Mouse (Mus musculus) limb, embryonic 10.5 days (tissue): ENCODE measurements around the gene Phldb1. TPM values are rescaled to one million over a fixed set of nuclear protein-coding genes. Genes with fewer than 3 reads are reported as not detected.
"Not testable (repeated sequence)": the region's sequence is repeated elsewhere in the genome, so short reads cannot be mapped to it uniquely, and the experiment has no call there.

Experiments
- DNase-seq: peaks from one replicate; pipeline ENCODE4 v3.0.0-alpha.2; 2017; ENCODE audit warnings: low spot score
- H3K27ac ChIP-seq: fragments of 300-500 bp; sonication (generic); 2 replicates; pipeline ENCODE4 v1.5.1; 2016; ENCODE audit warnings: mild to moderate bottlenecking
- H3K27me3 ChIP-seq: fragments of 300-500 bp; sonication (generic); 2 replicates; pipeline ENCODE4 v1.6.1; 2016; ENCODE audit warnings: low read depth, mild to moderate bottlenecking; ENCODE audit not compliant: poor library complexity, severe bottlenecking
- H3K36me3 ChIP-seq: fragments of 300-500 bp; sonication (generic); 2 replicates; pipeline ENCODE4 v1.6.1; 2016; ENCODE audit warnings: mild to moderate bottlenecking, moderate library complexity
- H3K4me1 ChIP-seq: fragments of 300-500 bp; sonication (generic); 2 replicates; pipeline ENCODE4 v1.6.1; 2016
- H3K4me3 ChIP-seq: fragments of 300-500 bp; sonication (generic); 2 replicates; pipeline ENCODE4 v1.5.1; 2016; ENCODE audit warnings: mild to moderate bottlenecking, moderate library complexity
- H3K9me3 ChIP-seq: fragments of 300-500 bp; sonication (generic); replicated peaks from 2 replicates; pipeline ENCODE4 v1.6.1; 2016; ENCODE audit warnings: mild to moderate bottlenecking
- WGBS: fragments of 180-500 bp; shearing (Covaris S2); methylation state at CpG from one replicate; pipeline ENCODE4 v1.1.7; 2016; 5-methylcytosine and 5-hydroxymethylcytosine counted together
- polyA plus RNA-seq: library from polyadenylated mRNA; unstranded; fragments of >200 nt; fragmentation: Nextera tagmentation; extraction: Ambion mirVana; gene quantifications from 2 replicates; pipeline ENCODE4 v1.2.1, GENCODE M21; 2016

Phldb1 gene
- 37.9 and 55.9 TPM in 2 replicates for polyA plus RNA-seq

DNA sequence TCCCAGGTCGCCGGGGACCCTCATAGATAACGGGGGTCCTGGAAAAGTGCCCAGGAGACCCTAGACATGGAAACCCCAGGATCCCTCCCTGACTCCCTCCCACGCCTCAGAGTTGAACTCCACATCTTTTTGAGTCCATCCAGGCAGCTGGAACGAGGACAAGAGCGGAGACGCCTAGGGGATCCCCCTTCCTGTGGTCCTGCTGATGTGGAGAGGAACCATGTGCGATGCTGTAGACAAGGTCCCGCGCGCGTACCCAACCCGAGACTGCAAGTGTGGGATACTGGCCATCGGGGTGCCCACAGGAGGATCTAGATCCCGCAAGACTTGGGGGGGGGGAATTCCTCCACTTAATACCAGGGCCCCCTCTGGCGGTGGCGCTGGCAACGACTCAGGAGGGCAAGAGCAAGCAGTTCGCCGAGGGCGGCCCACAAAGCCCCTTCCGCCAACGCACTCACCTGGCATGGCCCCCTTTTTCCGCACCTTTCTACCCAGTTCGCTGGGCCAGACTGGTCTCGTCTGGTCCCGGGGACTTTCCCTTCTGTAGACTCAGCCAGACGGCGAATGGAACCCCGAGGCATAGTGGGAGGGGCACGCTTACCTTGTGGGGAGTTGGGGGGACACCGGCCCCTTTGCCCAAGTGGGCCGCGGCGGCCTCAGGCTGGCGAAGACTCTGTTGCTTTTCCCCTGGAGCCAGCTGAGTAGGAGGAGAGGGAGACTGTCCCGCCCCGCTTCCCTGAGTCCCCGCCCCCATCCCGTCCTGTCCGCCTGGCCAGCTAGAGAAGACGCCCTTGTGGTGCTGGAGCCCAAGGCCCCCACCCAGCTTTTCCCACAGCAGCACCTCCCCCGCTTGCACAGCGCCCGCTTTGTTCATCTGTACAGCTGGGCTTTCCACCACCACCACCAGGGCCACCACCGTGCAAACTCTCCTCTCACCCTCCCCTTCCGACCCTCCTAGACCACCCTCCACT lies at the start of gene Phldb1:
TSS of gene Phldb1 (minus strand) at position 675 of the 971 bp plus-strand sequence.
- Histone ChIP-seq H3K4me1 (peaks cover 54% of the 10 kb centered on the region), H3K27ac (peak within 1 kb of the TSS; percentile 88), H3K9me3 (no peaks in the 10 kb centered on the region), H3K4me3 (peak within 1 kb of the TSS; percentile 84), H3K36me3 (no peaks in the 10 kb centered on the region), H3K27me3 (peaks cover 35% of the 10 kb centered on the region)
- under 1% methylated on average over 47 of the region's 47 CpGs for WGBS
- peak; percentile 80 for DNase-seq

DNA sequence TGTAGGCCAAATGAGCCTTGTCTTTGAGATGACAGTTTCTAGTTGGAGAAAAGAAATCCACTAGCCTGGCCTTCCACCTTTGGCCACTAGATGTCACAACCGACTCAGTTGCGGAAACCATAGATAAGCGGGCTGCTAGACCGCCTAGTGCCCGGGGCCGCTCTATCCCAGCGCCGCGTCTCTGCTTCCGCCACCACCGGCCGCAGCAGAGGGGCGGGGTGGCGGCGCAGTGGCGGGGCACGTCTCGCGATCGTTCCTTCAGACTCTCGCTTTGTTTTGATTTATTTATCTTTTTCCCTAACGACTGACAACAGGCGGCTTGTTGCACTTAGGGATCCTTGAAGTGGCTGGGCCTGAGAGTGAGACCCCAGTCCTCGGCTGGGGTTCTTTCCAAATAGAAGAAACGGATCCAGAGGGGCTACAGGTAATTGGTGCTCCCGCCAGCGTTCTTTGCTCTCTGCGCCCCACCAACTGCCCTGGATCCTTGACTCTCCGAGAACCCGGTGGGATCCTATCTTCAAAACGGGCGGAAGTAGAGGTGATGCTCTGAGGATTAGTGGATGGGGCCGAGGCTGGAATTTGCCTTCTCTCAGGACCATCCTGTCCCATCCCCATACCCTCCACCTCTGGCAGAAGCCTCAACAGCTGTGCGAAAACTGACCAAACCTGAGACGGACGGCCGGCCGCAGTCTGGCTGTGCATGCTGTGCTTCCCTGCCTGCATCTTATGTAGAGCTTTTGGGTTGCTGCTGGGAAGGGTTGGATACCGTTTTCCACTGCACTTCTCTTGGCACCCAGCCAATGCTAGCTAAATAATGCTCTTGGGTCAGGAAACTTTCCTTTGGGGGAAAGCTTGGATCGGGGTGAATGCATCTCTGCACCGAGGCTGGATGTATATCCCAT lies 38.0 kb upstream of the Phldb1 start:
- peak overlapping the region; percentile 85 for H3K4me3 ChIP-seq
- no peaks in the 10 kb centered on the region for H3K27me3 ChIP-seq
- DNase-seq, result peak; percentile 94
- no peaks in the 10 kb centered on the region for H3K9me3 ChIP-seq
- H3K4me1 ChIP-seq, result peaks cover 5% of the 10 kb centered on the region
- H3K27ac ChIP-seq, result peak overlapping the region; percentile 92
- under 1% methylated on average over 41 of the region's 41 CpGs for WGBS
- peaks cover 22% of the 10 kb centered on the region for H3K36me3 ChIP-seq

DNA sequence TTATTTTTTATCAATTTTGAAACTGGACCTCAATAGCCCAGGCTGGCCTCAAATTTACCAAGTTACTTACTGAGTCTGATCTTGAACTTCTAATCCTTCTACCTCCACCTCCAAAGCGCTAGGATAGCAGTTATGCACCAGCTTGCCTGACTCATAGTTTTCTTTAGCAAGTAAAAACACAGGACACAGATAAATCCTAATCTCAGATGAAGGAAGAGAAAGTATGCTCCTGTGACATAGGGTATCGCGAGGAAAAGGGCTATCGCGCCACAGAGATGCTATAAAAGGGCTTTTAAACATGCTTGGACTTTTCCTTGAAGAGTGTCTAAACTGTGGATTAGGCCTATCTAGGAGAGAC lies 37.4 kb upstream of the Phldb1 start:
- Histone ChIP-seq H3K27me3 (no peaks in the 10 kb centered on the region), H3K27ac (peak overlapping the region; percentile 92; the same call in 1 of the 2 replicates), H3K4me1 (peaks cover 5% of the 10 kb centered on the region), H3K4me3 (peak overlapping the region; percentile 85), H3K36me3 (peaks cover 22% of the 10 kb centered on the region), H3K9me3 (no peaks in the 10 kb centered on the region)
- no peak for DNase-seq
- WGBS, result 22% methylated on average over 5 of the region's 5 CpGs

DNA sequence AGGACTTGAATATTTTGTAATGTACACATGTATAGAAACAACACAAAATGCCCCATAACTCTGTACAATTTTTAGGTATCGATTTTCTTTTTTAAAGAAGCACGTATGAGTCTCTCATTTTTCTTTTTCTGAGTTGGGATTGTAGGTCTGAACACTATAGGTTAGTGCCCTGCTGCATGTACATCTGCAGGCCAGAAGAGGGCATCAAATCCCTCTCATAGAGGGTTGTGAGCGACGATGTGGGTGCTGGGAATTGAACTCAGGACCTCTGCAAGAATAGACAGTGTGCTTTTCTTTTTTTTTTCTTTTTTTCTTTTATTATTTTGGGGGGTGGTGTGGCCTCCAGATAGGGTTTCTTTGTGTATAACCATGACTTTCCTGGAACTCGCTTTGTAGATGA lies 36.4 kb upstream of the Phldb1 start:
- H3K9me3 ChIP-seq, result no peaks in the 10 kb centered on the region
- H3K27ac ChIP-seq, result no peak overlapping the region
- peaks cover 10% of the 10 kb centered on the region for H3K4me1 ChIP-seq
- no peak overlapping the region for H3K4me3 ChIP-seq
- H3K36me3 ChIP-seq, result peaks cover 18% of the 10 kb centered on the region
- DNase-seq, result no peak
- H3K27me3 ChIP-seq, result no peaks in the 10 kb centered on the region
- 91% methylated on average over 5 of the region's 5 CpGs for WGBS

DNA sequence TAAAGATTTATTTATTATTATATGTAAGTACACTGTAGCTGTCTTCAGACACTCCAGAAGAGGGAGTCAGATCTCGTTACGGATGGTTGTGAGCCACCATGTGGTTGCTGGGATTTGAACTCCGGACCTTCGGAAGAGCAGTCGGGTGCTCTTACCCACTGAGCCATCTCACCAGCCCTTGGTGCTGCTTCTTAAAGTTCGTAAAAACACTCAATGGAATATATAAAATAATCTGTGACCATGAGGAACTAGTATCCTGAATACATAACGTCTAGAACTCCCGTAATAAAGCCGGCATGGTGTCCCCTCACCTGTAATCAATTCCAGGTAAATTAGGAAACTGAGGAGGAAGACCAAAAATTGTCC lies 33.0 kb upstream of the Phldb1 start:
- WGBS, result 47% methylated on average over 7 of the region's 9 CpGs
- H3K9me3 ChIP-seq, DNase-seq, H3K36me3 ChIP-seq, H3K27me3 ChIP-seq: not testable (repeated sequence)
- H3K4me3 ChIP-seq, result peak overlapping the region; percentile 83
- H3K4me1 ChIP-seq, result peaks cover 11% of the 10 kb centered on the region
- 0 out of 2 replicates have a peak overlapping the region, but pooled peaks have one; percentile 19 for H3K27ac ChIP-seq

DNA sequence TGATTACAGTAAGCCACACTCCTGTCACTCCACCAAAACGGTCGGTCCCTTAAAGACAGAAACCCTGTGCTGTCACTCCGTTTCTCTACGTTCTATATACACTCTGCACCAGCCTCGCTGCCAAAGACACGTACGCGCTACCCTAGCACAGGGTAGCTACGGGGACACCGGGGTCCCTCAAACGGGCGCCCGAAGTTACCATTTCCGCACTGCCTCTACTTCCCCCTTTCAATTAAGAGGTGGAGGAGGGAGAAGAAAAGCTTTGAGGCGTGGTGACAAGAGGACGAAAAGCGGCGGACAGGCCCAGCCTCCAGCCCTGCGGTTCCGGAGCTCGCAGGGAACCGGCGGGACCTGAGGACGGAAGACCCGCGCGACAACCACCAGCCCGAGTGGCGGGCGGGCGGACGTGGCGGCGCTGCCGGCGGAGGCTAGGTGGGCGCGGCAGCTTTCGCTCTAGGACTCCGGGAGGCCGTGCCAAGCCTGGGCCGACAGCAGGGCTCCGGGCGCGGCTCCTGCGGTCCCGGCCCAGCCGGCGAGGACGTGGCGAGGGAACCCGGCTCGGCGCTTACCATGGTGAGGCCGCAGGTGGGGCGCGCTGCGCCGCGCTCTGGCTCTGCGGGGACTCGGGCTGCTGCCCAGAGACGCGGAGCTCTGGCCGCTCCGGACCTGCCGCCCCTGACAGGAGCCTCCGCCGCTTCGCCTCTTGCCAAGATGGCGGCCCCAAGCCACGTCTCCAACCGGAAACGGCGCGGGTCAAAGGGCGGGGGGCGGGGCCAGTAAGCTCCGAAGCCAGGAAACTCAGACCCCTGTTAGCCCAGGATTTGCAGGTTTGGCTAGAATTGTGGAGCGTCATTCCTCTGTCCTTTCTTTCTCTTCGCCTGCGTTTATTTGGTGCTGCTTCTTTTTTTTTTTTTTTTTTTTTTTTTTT lies 32.4 kb upstream of the Phldb1 start, which contains the start of the genes Arcn1 and Ift46:
TSS of gene Arcn1 (minus strand) at position 745 of the 928 bp plus-strand sequence.
TSS of gene Ift46 (plus strand) at position 808 of the 928 bp plus-strand sequence.
- under 1% methylated on average over 67 of the region's 82 CpGs for WGBS
- Histone ChIP-seq H3K27me3 (no peaks in the 10 kb centered on the region), H3K4me1 (peaks cover 11% of the 10 kb centered on the region), H3K4me3 (peak within 1 kb of the TSS; percentile 83), H3K9me3 (no peaks in the 10 kb centered on the region), H3K27ac (peak within 1 kb of the TSS; percentile 93), H3K36me3 (peaks cover 2% of the 10 kb centered on the region; the same call in 1 of the 2 replicates)
- DNase-seq, result peak; percentile 95

DNA sequence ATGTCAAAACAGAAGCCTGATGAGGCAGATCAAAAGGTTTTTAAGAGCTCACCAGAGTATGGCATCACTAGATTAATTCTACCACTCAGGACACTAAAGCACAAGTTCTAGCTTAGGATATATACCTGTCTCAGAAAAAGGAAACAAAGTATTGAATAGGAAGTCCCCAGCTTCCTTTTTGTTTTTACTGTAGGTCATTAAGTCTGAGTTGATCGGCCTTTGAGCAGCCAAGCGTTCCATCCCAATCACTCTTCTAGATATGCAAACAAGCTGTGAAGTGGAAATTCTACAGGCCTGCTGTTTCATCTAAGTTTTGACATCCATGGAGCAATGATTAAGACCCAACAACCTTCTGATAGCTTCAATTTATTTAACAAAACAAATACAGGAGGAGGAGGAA lies 25.9 kb upstream of the Phldb1 start:
- no peak overlapping the region for H3K4me3 ChIP-seq
- H3K9me3 ChIP-seq, result no peaks in the 10 kb centered on the region
- H3K4me1 ChIP-seq, result peaks cover 2% of the 10 kb centered on the region; the same call in 1 of the 2 replicates
- H3K36me3 ChIP-seq, result peaks cover 61% of the 10 kb centered on the region
- no peaks in the 10 kb centered on the region for H3K27me3 ChIP-seq
- H3K27ac ChIP-seq, result no peak overlapping the region
- no peak for DNase-seq
- 93% methylated on average over 2 of the region's 2 CpGs for WGBS

DNA sequence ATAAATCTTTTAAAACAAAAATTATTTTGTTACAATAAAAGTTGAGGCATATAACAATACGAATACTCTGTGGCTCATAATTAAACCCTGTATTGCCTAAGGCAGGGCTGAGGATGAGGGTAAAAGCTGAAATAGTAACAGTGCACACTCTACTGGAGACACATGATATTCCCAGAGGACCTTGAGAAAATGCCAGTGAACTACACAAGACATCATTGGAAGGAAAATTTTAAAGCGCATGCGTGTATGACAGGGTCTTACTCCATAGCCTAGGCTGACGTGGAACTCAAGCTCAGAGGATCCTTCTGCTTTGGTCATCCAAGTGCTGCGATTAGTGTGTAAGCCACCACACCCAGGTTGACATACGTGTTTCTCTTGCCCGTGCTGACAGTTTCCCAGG lies 13.5 kb upstream of the Phldb1 start:
- no peak for DNase-seq
- no peaks in the 10 kb centered on the region for H3K9me3 ChIP-seq
- no peaks in the 10 kb centered on the region for H3K4me1 ChIP-seq
- peaks cover 100% of the 10 kb centered on the region for H3K36me3 ChIP-seq
- 96% methylated on average over 7 of the region's 7 CpGs for WGBS
- H3K27me3 ChIP-seq, result no peaks in the 10 kb centered on the region
- H3K4me3 ChIP-seq, result no peak overlapping the region
- H3K27ac ChIP-seq, result no peak overlapping the region

DNA sequence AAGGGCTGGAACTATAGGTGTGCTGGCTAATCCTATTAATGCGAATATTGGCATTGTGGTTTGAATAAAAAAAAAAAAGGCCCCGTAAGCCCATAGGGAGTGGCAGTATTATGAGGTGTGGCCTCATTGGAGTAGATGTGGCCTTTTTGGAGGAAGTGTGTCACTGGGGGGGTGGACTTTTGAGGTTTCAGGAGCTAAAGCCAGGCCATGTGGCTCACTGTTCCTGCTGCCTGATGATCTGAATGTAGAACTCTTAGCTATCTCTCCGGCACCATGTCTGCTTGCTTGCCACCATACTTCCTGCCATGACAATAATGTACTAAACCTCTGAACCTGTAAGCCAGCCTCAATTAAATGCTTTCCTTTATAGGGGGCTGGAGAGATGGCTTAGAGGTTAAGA lies 12.3 kb upstream of the Phldb1 start:
- Histone ChIP-seq H3K4me3 (no peak overlapping the region), H3K4me1 (no peaks in the 10 kb centered on the region), H3K36me3 (peaks cover 100% of the 10 kb centered on the region), H3K27me3 (no peaks in the 10 kb centered on the region), H3K27ac (no peak overlapping the region), H3K9me3 (no peaks in the 10 kb centered on the region)
- DNase-seq, result no peak
- 93% methylated on average over 3 of the region's 3 CpGs for WGBS

DNA sequence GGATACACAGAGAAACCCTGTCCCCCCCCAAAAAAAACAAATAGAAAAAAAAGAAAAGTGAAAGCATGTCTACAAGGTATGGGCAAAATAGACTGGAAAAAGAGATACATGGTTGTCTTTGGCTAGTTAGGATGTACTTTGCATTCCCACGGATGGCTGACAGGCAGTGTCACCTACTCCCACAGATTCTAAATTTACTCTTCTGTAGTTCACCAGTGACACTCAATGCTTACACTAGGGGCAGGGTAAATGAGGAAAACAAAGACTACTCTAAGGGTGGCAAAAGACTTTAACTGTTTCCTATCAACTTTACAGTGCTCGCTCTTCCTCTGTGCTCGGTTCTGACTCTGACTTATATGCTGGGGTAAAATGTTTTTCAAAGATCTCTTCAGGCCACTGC lies 11.7 kb upstream of the Phldb1 start:
- H3K27ac ChIP-seq, result no peak overlapping the region
- no peak overlapping the region for H3K4me3 ChIP-seq
- H3K27me3 ChIP-seq, result no peaks in the 10 kb centered on the region
- 94% methylated on average over 3 of the region's 3 CpGs for whole genome bisulfite sequencing
- no peak for DNase-seq
- no peaks in the 10 kb centered on the region for H3K4me1 ChIP-seq
- H3K9me3 ChIP-seq, result no peaks in the 10 kb centered on the region
- peaks cover 99% of the 10 kb centered on the region for H3K36me3 ChIP-seq

DNA sequence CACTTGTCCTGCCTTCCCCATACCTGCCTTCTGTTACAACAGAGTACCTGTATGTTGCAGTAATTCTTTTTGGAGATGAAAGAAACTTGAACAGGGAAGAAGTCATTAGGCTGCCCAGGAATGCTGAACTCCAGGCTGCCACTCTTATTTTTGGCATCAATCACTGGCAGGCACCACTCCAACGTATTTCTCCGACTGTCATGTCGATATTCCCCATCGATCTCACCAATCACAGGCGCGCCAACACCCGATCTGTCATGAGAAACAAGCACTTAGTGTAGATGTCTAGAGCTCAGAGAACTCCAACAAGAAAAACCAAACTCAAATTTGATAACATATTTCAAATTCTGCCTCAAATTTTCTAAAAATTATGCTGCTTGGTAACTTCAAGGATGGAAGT lies 10.4 kb upstream of the Phldb1 start:
- H3K4me3 ChIP-seq, result no peak overlapping the region
- no peak for DNase-seq
- peaks cover 95% of the 10 kb centered on the region for H3K36me3 ChIP-seq
- H3K9me3 ChIP-seq, result no peaks in the 10 kb centered on the region
- H3K27ac ChIP-seq, result no peak overlapping the region
- no peaks in the 10 kb centered on the region for H3K27me3 ChIP-seq
- WGBS, result 94% methylated on average over 7 of the region's 7 CpGs
- no peaks in the 10 kb centered on the region for H3K4me1 ChIP-seq

DNA sequence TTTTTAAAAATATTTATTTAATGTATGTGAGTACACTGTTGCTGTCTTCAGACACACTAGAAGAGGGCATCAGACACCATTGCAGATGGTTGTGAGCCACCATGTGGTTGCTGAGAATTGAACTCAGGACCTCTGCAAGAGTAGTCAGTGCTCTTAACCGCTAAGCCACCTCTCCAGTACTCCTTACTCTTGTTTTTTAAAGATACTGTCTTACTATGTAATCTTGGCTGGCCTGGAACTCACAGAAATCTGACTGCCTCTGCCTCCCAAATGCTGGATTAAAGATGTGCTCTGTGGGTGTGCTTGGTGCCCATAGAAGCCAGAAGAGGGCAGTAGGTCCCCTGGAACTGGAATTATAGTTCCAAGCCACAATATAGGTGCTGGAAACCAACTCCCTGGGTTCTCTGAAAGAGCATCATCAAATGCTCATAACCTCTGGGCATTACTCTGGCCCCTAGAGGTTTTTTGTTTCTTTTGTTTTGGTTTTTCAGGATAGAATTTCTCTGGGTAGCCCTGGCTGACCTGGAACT lies 5.7 kb upstream of the Phldb1 start:
- Histone ChIP-seq H3K4me1 (peaks cover 23% of the 10 kb centered on the region), H3K9me3 (no peaks in the 10 kb centered on the region), H3K27me3 (peaks cover 7% of the 10 kb centered on the region; the same call in 1 of the 2 replicates), H3K36me3 (peaks cover 49% of the 10 kb centered on the region), H3K27ac (no peak overlapping the region), H3K4me3 (no peak overlapping the region)
- WGBS, result 75% methylated on average over 1 of the region's 1 CpGs
- no peak for DNase-seq
